Mouse (Mus musculus): ENCODE measurements around the gene Wnt9b. TPM values are rescaled to one million over a fixed set of nuclear protein-coding genes. Genes with fewer than 3 reads are reported as not detected.

Gene Wnt9b
- polyA plus RNA-seq, 1 experiment, result not detected

DNA sequence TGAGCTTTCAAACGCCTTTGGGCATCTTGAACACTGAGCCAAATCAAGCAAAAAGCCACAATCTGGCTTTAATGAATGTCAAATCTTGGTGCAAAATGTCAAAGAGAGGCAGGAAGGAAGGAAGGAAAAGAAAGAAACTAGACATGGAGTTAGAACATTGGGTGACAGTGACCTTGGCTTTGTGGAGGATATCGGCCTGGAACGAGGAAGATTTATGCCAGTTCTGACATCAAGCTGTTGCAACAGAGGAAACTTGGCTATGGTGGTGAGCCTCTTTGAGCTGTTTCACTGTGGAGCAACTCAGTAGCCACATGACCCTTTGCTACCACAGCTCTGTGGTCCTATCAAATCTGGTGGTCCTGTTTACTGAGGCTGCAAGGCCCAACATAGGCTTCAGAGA, 991 bp upstream of the Wnt9b start:
- H3K4me3 ChIP-seq, result no peak overlapping the region
- H3ac ChIP-seq (ENCODE audit: control insufficient read depth, insufficient read length), result no peak overlapping the region
- no peaks in the 10 kb centered on the region for H3K79me2 ChIP-seq (ENCODE audit: control insufficient read depth, insufficient read depth)
- H3K36me3 ChIP-seq (ENCODE audit: control insufficient read depth, insufficient read depth), result no peaks in the 10 kb centered on the region
- H3K4me2 ChIP-seq (ENCODE audit: low read depth), result no peak overlapping the region
- TF ChIP-seq SRF (IDR thresholded peaks at IDR 0.05; ENCODE audit: control insufficient read depth, insufficient read length, low read depth), result no peak
- TF ChIP-seq CEBPB (IDR thresholded peaks at IDR 0.05; ENCODE audit: insufficient read depth, poor library complexity, severe bottlenecking), result no peak
- TF ChIP-seq MYOG (IDR thresholded peaks at IDR 0.05; ENCODE audit: control insufficient read depth in 1 of 3, insufficient read depth in 1 of 3, insufficient read length in 2 of 3, low read depth in 2 of 3), result no peak
- no peak for TF ChIP-seq POLR2AphosphoS2 (IDR thresholded peaks at IDR 0.05; ENCODE audit: insufficient read length, low read depth)
- no peak for TF ChIP-seq REST (IDR thresholded peaks at IDR 0.05; ENCODE audit: insufficient read depth, insufficient read length)
- TF ChIP-seq E2F4 (IDR thresholded peaks at IDR 0.05; ENCODE audit: insufficient read depth), result no peak
- no peak for TF ChIP-seq MAX (IDR thresholded peaks at IDR 0.05; ENCODE audit: low read depth)
- TF ChIP-seq TCF12 (IDR thresholded peaks at IDR 0.05; ENCODE audit: insufficient read depth, poor library complexity, severe bottlenecking), result no peak
- no peak for TF ChIP-seq POLR2A (IDR thresholded peaks at IDR 0.05; ENCODE audit: insufficient read length, low read depth)
- no peak for TF ChIP-seq TCF3 (IDR thresholded peaks at IDR 0.05; ENCODE audit: insufficient read length, low read depth)
- no peak for TF ChIP-seq USF1 (IDR thresholded peaks at IDR 0.05; ENCODE audit: low read depth)
- TF ChIP-seq MYOD1 (IDR thresholded peaks at IDR 0.05; ENCODE audit: control insufficient read depth in 1 of 3, insufficient read length in 2 of 3, low read depth in 2 of 3), result no peak
- H3K27me3 ChIP-seq (ENCODE audit: control insufficient read depth, insufficient read depth, insufficient read length), result peaks cover 73% of the 10 kb centered on the region

DNA sequence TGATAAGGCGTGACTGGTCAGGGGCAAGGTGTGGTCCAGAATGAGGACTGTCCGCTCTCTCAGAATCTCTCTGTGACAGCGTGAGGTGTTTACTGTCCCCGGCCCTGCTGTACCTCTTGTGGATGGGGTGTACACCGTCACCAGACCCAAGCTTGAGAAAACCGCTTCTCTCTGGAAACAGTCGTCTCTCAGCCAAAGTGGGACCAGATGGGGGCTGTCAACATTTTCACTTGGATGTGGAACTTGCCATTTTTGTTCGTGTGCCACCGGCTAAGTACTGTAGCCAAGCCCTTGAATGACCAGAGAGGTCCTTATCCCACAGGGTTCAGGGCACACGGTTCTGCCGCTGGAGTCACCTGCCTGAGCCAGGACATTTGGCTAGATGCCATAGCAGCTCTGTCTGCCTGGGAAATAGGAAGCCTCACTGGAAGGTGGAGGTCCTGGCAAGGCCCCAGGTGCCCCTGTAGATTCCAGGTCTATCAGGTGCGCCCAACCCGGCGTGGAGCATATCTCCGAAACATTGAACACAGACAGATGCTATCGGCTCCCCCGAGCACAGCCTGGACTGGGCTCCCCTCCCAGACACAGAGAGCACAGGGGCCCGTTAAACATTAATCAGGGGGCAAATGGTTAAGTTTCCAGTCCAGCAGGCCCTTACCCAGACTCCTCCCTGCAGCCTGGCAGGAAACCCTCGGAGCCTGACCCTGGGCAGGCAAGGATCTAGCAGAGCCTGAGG, 14.4 kb downstream of the Wnt9b start:
- Histone ChIP-seq H3K79me2 (ENCODE audit: control insufficient read depth, insufficient read depth) (no peaks in the 10 kb centered on the region), H3K27me3 (ENCODE audit: control insufficient read depth, insufficient read depth, insufficient read length) (peaks cover 80% of the 10 kb centered on the region), H3K4me3 (no peak overlapping the region), H3K36me3 (ENCODE audit: control insufficient read depth, insufficient read depth) (no peaks in the 10 kb centered on the region), H3ac (ENCODE audit: control insufficient read depth, insufficient read length) (no peak overlapping the region), H3K4me2 (ENCODE audit: low read depth) (no peak overlapping the region)
- no peak for TF ChIP-seq POLR2A (IDR thresholded peaks at IDR 0.05; ENCODE audit: insufficient read length, low read depth)
- TF ChIP-seq E2F4 (IDR thresholded peaks at IDR 0.05; ENCODE audit: insufficient read depth), result no peak
- no peak for TF ChIP-seq SRF (IDR thresholded peaks at IDR 0.05; ENCODE audit: control insufficient read depth, insufficient read length, low read depth)
- TF ChIP-seq REST (IDR thresholded peaks at IDR 0.05; ENCODE audit: insufficient read depth, insufficient read length), result no peak
- no peak for TF ChIP-seq TCF12 (IDR thresholded peaks at IDR 0.05; ENCODE audit: insufficient read depth, poor library complexity, severe bottlenecking)
- no peak for TF ChIP-seq MYOG (IDR thresholded peaks at IDR 0.05; ENCODE audit: control insufficient read depth in 1 of 3, insufficient read depth in 1 of 3, insufficient read length in 2 of 3, low read depth in 2 of 3)
- TF ChIP-seq USF1 (IDR thresholded peaks at IDR 0.05; ENCODE audit: low read depth), result no peak
- TF ChIP-seq CEBPB (IDR thresholded peaks at IDR 0.05; ENCODE audit: insufficient read depth, poor library complexity, severe bottlenecking), result no peak
- TF ChIP-seq MAX (IDR thresholded peaks at IDR 0.05; ENCODE audit: low read depth), result no peak
- no peak for TF ChIP-seq MYOD1 (IDR thresholded peaks at IDR 0.05; ENCODE audit: control insufficient read depth in 1 of 3, insufficient read length in 2 of 3, low read depth in 2 of 3)
- no peak for TF ChIP-seq POLR2AphosphoS2 (IDR thresholded peaks at IDR 0.05; ENCODE audit: insufficient read length, low read depth)
- TF ChIP-seq TCF3 (IDR thresholded peaks at IDR 0.05; ENCODE audit: insufficient read length, low read depth), result no peak

DNA sequence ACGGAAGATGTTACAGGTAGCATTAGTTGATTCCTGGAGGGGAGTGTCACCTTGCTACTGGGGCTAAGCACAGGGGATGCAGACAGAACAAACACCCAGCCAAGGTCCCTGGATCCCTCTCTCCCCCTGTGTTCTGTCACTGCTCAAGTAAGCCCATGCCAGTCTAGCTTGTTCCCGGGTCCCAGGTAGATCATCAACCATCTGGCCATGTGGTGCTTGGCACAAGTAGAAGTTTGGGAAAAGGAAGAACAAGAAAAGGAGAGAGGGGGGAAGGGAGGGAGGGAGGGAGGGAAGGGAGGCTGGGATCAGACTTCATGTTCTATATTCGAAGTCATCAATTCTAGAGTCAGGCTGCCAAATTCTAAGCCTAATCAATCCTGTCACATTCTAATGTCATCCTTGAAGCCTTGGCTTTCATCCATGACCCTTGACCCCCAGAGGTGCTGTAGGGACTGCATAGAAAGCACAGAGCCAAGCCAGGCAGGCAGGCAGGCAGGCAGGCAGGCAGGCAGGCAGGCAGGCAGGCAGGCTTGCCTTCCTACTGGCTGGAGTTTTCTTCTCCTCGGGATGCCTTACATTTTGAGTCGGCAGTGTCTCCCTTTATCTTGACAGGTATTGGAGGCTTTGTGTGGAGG, 15.1 kb downstream of the Wnt9b start:
- no peak overlapping the region for H3K4me3 ChIP-seq
- H3ac ChIP-seq (ENCODE audit: control insufficient read depth, insufficient read length), result no peak overlapping the region
- no peaks in the 10 kb centered on the region for H3K36me3 ChIP-seq (ENCODE audit: control insufficient read depth, insufficient read depth)
- no peak for TF ChIP-seq REST (IDR thresholded peaks at IDR 0.05; ENCODE audit: insufficient read depth, insufficient read length)
- no peak for TF ChIP-seq CEBPB (IDR thresholded peaks at IDR 0.05; ENCODE audit: insufficient read depth, poor library complexity, severe bottlenecking)
- TF ChIP-seq E2F4 (IDR thresholded peaks at IDR 0.05; ENCODE audit: insufficient read depth), result no peak
- no peak for TF ChIP-seq POLR2A (IDR thresholded peaks at IDR 0.05; ENCODE audit: insufficient read length, low read depth)
- no peak for TF ChIP-seq TCF3 (IDR thresholded peaks at IDR 0.05; ENCODE audit: insufficient read length, low read depth)
- no peak for TF ChIP-seq SRF (IDR thresholded peaks at IDR 0.05; ENCODE audit: control insufficient read depth, insufficient read length, low read depth)
- no peak for TF ChIP-seq MAX (IDR thresholded peaks at IDR 0.05; ENCODE audit: low read depth)
- TF ChIP-seq USF1 (IDR thresholded peaks at IDR 0.05; ENCODE audit: low read depth), result no peak
- TF ChIP-seq MYOG (IDR thresholded peaks at IDR 0.05; ENCODE audit: control insufficient read depth in 1 of 3, insufficient read depth in 1 of 3, insufficient read length in 2 of 3, low read depth in 2 of 3), result no peak
- TF ChIP-seq TCF12 (IDR thresholded peaks at IDR 0.05; ENCODE audit: insufficient read depth, poor library complexity, severe bottlenecking), result no peak
- TF ChIP-seq POLR2AphosphoS2 (IDR thresholded peaks at IDR 0.05; ENCODE audit: insufficient read length, low read depth), result no peak
- no peak for TF ChIP-seq MYOD1 (IDR thresholded peaks at IDR 0.05; ENCODE audit: control insufficient read depth in 1 of 3, insufficient read length in 2 of 3, low read depth in 2 of 3)
- H3K4me2 ChIP-seq (ENCODE audit: low read depth), result no peak overlapping the region
- peaks cover 75% of the 10 kb centered on the region for H3K27me3 ChIP-seq (ENCODE audit: control insufficient read depth, insufficient read depth, insufficient read length)
- no peaks in the 10 kb centered on the region for H3K79me2 ChIP-seq (ENCODE audit: control insufficient read depth, insufficient read depth)

DNA sequence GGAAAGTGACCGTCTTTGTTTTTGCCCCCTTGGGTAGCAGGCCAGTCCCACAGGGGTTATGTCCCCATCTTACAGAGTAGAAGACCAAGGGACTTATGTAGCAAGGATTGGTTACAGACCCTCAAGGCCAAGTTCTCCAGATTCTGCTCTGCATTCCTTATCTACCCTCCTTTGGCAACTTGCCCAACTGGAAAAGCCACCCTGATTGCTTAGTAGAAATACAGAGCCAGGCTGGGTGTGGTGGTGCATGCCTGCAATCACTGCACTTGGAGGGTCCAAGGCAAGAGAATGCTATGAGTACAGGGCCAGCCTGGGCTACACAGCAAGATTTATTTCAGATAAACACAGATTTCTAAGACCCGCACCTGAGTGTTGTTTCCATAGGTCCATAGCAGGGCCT, 15.7 kb downstream of the Wnt9b start:
- H3K27me3 ChIP-seq (ENCODE audit: control insufficient read depth, insufficient read depth, insufficient read length), result peaks cover 75% of the 10 kb centered on the region
- no peak overlapping the region for H3K4me3 ChIP-seq
- H3K4me2 ChIP-seq (ENCODE audit: low read depth), result no peak overlapping the region
- H3ac ChIP-seq (ENCODE audit: control insufficient read depth, insufficient read length), result no peak overlapping the region
- TF ChIP-seq SRF (IDR thresholded peaks at IDR 0.05; ENCODE audit: control insufficient read depth, insufficient read length, low read depth), result no peak
- TF ChIP-seq POLR2AphosphoS2 (IDR thresholded peaks at IDR 0.05; ENCODE audit: insufficient read length, low read depth), result no peak
- no peak for TF ChIP-seq MYOG (IDR thresholded peaks at IDR 0.05; ENCODE audit: control insufficient read depth in 1 of 3, insufficient read depth in 1 of 3, insufficient read length in 2 of 3, low read depth in 2 of 3)
- H3K36me3 ChIP-seq (ENCODE audit: control insufficient read depth, insufficient read depth), result no peaks in the 10 kb centered on the region
- H3K79me2 ChIP-seq (ENCODE audit: control insufficient read depth, insufficient read depth), result no peaks in the 10 kb centered on the region

All from myocyte (in vitro differentiated cells).